Mouse (Mus musculus) myocyte (in vitro differentiated cells): ENCODE measurements around the gene Scd1. TPM values are rescaled to one million over a fixed set of nuclear protein-coding genes. Genes with fewer than 3 reads are reported as not detected.

Experiments
- H3K27me3 ChIP-seq: one replicate; pipeline ENCODE4 v1.6.1; 2011; ENCODE audit not compliant: control insufficient read depth, insufficient read depth, insufficient read length
- H3K36me3 ChIP-seq: one replicate; pipeline ENCODE4 v1.6.1; 2011; ENCODE audit not compliant: control insufficient read depth, insufficient read depth
- H3K4me2 ChIP-seq: one replicate; pipeline ENCODE4 v1.6.1; 2011; ENCODE audit warnings: low read depth, control low read depth
- H3K4me3 ChIP-seq: one replicate; pipeline ENCODE4 v1.5.1; 2011; ENCODE audit warnings: mild to moderate bottlenecking, control low read depth, moderate library complexity
- H3K79me2 ChIP-seq: one replicate; pipeline ENCODE4 v1.6.1; 2011; ENCODE audit not compliant: control insufficient read depth, insufficient read depth
- H3ac ChIP-seq: one replicate; pipeline ENCODE4 v1.6.1; 2011; ENCODE audit not compliant: control insufficient read depth, insufficient read length
- CEBPB ChIP-seq: IDR thresholded peaks from 2 replicates; pipeline ENCODE4 v1.6.1; 2011; ENCODE audit warnings: mild to moderate bottlenecking, moderate library complexity; ENCODE audit not compliant: poor library complexity, insufficient read depth, severe bottlenecking
- E2F4 ChIP-seq: IDR thresholded peaks from one replicate; pipeline ENCODE4 v1.6.1; 2011; ENCODE audit warnings: mild to moderate bottlenecking, control low read depth, moderate library complexity; ENCODE audit not compliant: insufficient read depth
- MAX ChIP-seq: IDR thresholded peaks from one replicate; pipeline ENCODE4 v1.6.1; 2011; ENCODE audit warnings: low read depth, mild to moderate bottlenecking, control low read depth
- MYOD1 ChIP-seq, 3 experiments: IDR thresholded peaks; one replicate each; pipeline ENCODE4 v1.6.1; 2011; ENCODE audit warnings: control low read depth in 2 of 3, low read depth in 2 of 3, mild to moderate bottlenecking in 2 of 3, moderate library complexity in 1 of 3; ENCODE audit not compliant: insufficient read length in 2 of 3, control insufficient read depth in 1 of 3
- MYOG ChIP-seq, 3 experiments: IDR thresholded peaks; one replicate each; pipeline ENCODE4 v1.6.1; 2011; ENCODE audit warnings: control low read depth in 2 of 3, low read depth in 2 of 3, mild to moderate bottlenecking in 2 of 3; ENCODE audit not compliant: insufficient read length in 2 of 3, control insufficient read depth in 1 of 3, insufficient read depth in 1 of 3
- POLR2A ChIP-seq: IDR thresholded peaks from one replicate; pipeline ENCODE4 v1.6.1; 2011; ENCODE audit warnings: low read depth, mild to moderate bottlenecking, control low read depth, moderate library complexity; ENCODE audit not compliant: insufficient read length
- POLR2AphosphoS2 ChIP-seq: IDR thresholded peaks from one replicate; pipeline ENCODE4 v1.6.1; 2011; ENCODE audit warnings: low read depth, control low read depth; ENCODE audit not compliant: insufficient read length
- REST ChIP-seq: IDR thresholded peaks from one replicate; pipeline ENCODE4 v1.6.1; 2011; ENCODE audit warnings: mild to moderate bottlenecking, control low read depth, moderate library complexity; ENCODE audit not compliant: insufficient read depth, insufficient read length
- SRF ChIP-seq: IDR thresholded peaks from one replicate; pipeline ENCODE4 v1.6.1; 2011; ENCODE audit warnings: low read depth; ENCODE audit not compliant: control insufficient read depth, insufficient read length
- TCF12 ChIP-seq: IDR thresholded peaks from one replicate; pipeline ENCODE4 v1.6.1; 2011; ENCODE audit warnings: mild to moderate bottlenecking, control low read depth; ENCODE audit not compliant: poor library complexity, insufficient read depth, severe bottlenecking
- TCF3 ChIP-seq: IDR thresholded peaks from one replicate; pipeline ENCODE4 v1.6.1; 2011; ENCODE audit warnings: low read depth, control low read depth; ENCODE audit not compliant: insufficient read length
- USF1 ChIP-seq: IDR thresholded peaks from one replicate; pipeline ENCODE4 v1.6.1; 2011; ENCODE audit warnings: low read depth, mild to moderate bottlenecking, control low read depth, moderate library complexity
- polyA plus RNA-seq: library from polyadenylated mRNA; unstranded; fragments of >200 nt; fragmentation: generic; extraction: Trizol; gene quantifications from one replicate; pipeline ENCODE4 v1.2.1, GENCODE M21; 2012; ENCODE audit warnings: missing spikeins

Gene Scd1
- polyA plus RNA-seq, 1 experiment: 347 TPM

DNA sequence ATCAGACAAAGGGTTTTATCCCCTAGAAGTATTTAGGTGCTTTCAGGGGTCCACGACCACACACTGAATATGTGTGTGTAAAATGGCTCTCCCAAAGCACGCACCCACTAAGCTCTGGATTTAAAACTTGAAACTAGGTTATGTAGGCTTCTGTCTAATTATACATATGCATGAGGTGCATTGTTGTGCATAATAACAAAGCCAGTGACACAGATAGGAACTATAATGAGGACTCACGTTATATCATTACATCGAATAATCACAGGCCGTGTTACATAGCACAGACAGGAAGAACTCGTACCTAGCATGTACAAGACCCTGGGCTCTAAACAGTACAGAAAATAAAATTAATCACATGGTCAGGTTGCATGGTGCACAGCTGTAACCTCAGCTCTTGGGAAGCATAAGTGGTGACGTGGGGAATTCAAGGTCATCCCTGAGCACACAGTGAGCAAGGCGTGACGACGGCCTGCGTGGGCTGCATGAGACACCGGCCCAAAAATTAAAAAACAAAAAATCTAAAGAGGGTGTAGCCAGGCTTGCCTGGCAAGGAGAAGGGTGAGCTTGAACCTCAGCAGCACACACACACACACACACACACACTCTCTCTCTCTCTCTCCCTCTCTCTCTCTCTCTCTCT is 24.9 kb downstream of the Scd1 start:
- Histone ChIP-seq H3K79me2 (no peaks in the 10 kb centered on the region), H3K4me3 (no peak overlapping the region), H3ac (no peak overlapping the region), H3K4me2 (no peak overlapping the region), H3K36me3 (no peaks in the 10 kb centered on the region), H3K27me3 (no peaks in the 10 kb centered on the region)
- TF ChIP-seq USF1: no peak
- no peak for TF ChIP-seq POLR2A
- peak in 1 of 3 experiments; percentile 22 for TF ChIP-seq MYOD1 (IDR thresholded peaks at IDR 0.05; ENCODE audit: control insufficient read depth in 1 of 3, insufficient read length in 2 of 3, low read depth in 2 of 3)
- no peak for TF ChIP-seq TCF3
- TF ChIP-seq MAX: no peak
- TF ChIP-seq MYOG (IDR thresholded peaks at IDR 0.05; ENCODE audit: control insufficient read depth in 1 of 3, insufficient read depth in 1 of 3, insufficient read length in 2 of 3, low read depth in 2 of 3): no peak
- no peak for TF ChIP-seq E2F4
- no peak for TF ChIP-seq REST

DNA sequence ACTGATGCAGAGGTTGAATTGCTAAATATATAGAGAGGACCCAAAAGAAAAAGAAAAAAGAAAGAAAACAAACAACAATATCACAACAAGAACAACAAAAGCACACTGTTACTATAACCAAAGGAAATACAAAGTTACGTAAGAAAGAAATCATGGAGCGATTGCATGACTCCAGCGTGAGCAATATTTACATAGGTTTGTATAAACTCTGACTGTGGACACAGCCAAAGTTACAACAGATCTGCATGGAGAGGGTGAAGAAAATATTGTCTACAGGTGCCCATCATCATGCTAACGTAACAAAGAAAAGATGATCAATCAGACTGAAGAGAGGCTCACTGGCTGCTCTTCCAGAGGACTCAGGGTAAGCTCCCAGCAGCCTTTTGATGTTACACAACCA is 27.6 kb downstream of the Scd1 start:
- Histone ChIP-seq H3K4me2 (no peak overlapping the region), H3K36me3 (no peaks in the 10 kb centered on the region), H3K4me3 (no peak overlapping the region), H3K27me3 (no peaks in the 10 kb centered on the region), H3K79me2 (no peaks in the 10 kb centered on the region), H3ac (no peak overlapping the region)
- TF ChIP-seq TCF3 (no peak), MAX (no peak), TCF12 (no peak), POLR2A (no peak), CEBPB (no peak), POLR2AphosphoS2 (no peak)

DNA sequence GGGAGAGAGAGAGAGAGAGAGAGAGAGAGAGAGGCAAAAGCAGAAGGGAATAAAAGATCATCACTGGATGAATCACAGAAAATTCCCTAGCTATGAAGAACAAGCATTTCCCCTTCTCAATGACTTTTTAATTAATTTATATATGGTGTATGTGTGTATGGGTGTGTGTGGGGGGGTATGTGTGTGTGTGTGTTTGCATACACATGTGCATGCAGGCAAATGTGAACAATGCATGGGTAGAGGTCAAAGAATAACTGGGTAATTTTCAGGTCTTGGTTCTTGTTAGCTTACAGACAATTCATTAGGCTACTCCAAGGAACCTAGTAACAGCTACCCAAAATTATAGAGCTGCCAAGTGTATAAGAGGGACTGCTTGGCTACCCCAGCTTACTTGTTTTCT is 28.6 kb downstream of the Scd1 start:
- TF ChIP-seq MYOD1 (IDR thresholded peaks at IDR 0.05; ENCODE audit: control insufficient read depth in 1 of 3, insufficient read length in 2 of 3, low read depth in 2 of 3) (no peak), E2F4 (no peak), TCF3 (no peak), POLR2AphosphoS2 (no peak), POLR2A (no peak), TCF12 (no peak), MAX (no peak), CEBPB (no peak), REST (no peak), SRF (no peak), MYOG (IDR thresholded peaks at IDR 0.05; ENCODE audit: control insufficient read depth in 1 of 3, insufficient read depth in 1 of 3, insufficient read length in 2 of 3, low read depth in 2 of 3) (no peak), USF1 (no peak)
- Histone ChIP-seq H3ac (no peak overlapping the region), H3K79me2 (no peaks in the 10 kb centered on the region), H3K27me3 (no peaks in the 10 kb centered on the region), H3K4me3 (no peak overlapping the region), H3K36me3 (no peaks in the 10 kb centered on the region), H3K4me2 (peak overlapping the region; percentile 15)

DNA sequence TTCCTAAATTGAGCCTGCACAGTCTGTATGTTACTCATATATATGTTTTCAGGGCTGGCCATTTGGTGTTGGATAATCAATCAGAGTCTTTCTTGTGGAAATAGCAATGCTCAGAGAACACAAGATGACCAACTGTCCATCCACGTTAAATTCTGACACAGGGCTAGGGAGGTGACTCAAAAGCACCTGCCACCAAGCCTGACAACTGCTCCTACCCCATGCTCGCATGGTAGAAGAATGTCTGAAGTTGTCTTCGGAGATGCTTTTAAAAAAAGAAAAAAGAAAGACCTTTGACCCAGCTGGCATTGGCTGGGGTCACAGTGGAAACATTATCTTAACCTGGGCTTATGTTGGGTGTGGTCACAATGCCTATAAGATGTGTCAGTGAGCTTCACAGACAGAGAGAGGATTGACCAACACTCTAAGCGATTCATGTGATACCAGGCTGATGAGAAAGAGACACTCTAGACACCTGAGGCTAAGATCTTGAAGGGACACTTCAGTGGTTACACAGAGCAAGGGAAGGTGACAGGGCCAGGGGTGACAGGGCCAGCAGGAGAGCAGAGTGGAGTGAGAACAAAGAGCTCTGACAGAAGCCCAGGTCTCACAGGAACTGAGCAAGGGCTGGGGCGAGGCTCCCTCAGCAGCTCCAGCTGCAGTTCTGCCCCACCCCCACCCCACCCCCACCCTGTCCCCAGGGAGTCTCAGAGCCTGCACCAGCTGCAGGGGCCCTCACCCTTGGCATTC is 29.9 kb downstream of the Scd1 start:
- no peak overlapping the region for H3K4me3 ChIP-seq
- no peak for TF ChIP-seq REST
- TF ChIP-seq SRF: no peak
- no peak for TF ChIP-seq POLR2AphosphoS2
- TF ChIP-seq TCF12: peak; percentile 85
- peak; percentile 61 for TF ChIP-seq TCF3
- no peak for TF ChIP-seq POLR2A
- peak; percentile 35 to 86 (median 67) for TF ChIP-seq MYOG (IDR thresholded peaks at IDR 0.05; ENCODE audit: control insufficient read depth in 1 of 3, insufficient read depth in 1 of 3, insufficient read length in 2 of 3, low read depth in 2 of 3)
- TF ChIP-seq MYOD1 (IDR thresholded peaks at IDR 0.05; ENCODE audit: control insufficient read depth in 1 of 3, insufficient read length in 2 of 3, low read depth in 2 of 3): peak in 2 of 3 experiments; percentile 89 to 96
- TF ChIP-seq CEBPB: peak; percentile 45; the same call in 1 of the 2 replicates
- TF ChIP-seq E2F4: no peak
- TF ChIP-seq USF1: no peak
- TF ChIP-seq MAX: no peak
- H3ac ChIP-seq: no peak overlapping the region
- no peaks in the 10 kb centered on the region for H3K36me3 ChIP-seq
- no peaks in the 10 kb centered on the region for H3K27me3 ChIP-seq
- no peaks in the 10 kb centered on the region for H3K79me2 ChIP-seq
- H3K4me2 ChIP-seq: peak overlapping the region; percentile 61

DNA sequence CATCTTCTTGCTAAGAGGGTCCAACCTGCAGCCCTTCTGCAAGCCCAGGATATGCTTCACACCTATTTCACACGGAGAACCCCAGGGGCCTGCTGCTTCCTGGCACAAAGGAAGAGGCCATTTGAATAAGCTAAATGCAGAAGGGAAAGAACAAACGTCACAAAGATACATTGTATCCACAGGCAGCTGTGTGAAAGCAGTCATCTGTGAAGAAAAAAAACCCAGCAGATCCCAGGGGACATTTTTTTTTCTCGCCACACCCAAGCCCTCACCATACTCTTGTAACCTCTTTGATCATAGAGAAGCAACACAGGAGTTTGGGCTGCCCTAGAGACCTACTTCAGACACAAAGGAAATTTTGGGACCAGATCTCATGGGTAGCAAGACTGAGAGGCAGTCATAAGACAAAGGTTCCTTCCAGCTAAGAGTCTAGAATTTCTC is 31.1 kb downstream of the Scd1 start:
- H3K36me3 ChIP-seq: no peaks in the 10 kb centered on the region
- TF ChIP-seq TCF12 (no peak), REST (no peak), MYOD1 (IDR thresholded peaks at IDR 0.05; ENCODE audit: control insufficient read depth in 1 of 3, insufficient read length in 2 of 3, low read depth in 2 of 3) (no peak), POLR2A (no peak), E2F4 (no peak), MAX (no peak), TCF3 (no peak), CEBPB (no peak), SRF (no peak), POLR2AphosphoS2 (no peak), USF1 (no peak), MYOG (IDR thresholded peaks at IDR 0.05; ENCODE audit: control insufficient read depth in 1 of 3, insufficient read depth in 1 of 3, insufficient read length in 2 of 3, low read depth in 2 of 3) (no peak)

More for the DNA sequence above, 31.1 kb downstream of the Scd1 start:
- H3K4me2 ChIP-seq: peak overlapping the region; percentile 61
- H3K4me3 ChIP-seq: no peak overlapping the region
- no peak overlapping the region for H3ac ChIP-seq
- no peaks in the 10 kb centered on the region for H3K79me2 ChIP-seq
- no peaks in the 10 kb centered on the region for H3K27me3 ChIP-seq
